Comparison of ENCODE assay signal across 8 mouse cellular contexts in the genomic region with DNA sequence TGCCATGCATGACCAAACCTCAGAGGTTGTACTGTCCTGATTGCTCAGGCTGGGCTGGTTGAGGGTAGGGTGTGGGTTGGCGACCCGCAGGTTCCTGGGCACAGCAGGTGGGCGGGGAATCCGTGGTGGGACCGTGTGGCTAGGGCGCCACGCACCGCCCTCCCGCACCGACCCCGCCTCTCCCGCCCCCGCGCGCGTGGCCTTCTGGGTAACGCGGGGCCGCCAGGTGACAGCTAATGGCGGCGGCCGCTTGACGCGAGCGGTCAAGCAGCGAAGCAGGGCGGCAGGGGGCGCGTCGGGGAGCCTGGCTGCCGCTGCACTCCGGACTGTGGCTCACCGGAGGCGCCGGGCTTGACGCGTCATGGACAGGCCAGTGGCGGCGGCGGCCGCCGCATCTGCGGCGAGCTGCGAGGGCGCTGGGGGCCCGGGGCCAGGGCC. TPM values are rescaled to one million over a fixed set of nuclear protein-coding genes. Genes with fewer than 3 reads are reported as not detected.
DNase-seq lines count a peak whose midpoint lies in the region; ATAC-seq and TF ChIP-seq lines count a peak whose summit lies in the region.

Gene Mtmr1, plus strand, starts transcription at position 207 of the 438 bp plus-strand sequence.

- ATAC-seq in embryonic facial prominence, embryonic 12.5 days (ENCODE audit: insufficient number of reproducible peaks, insufficient read depth, low FRiP score, low TSS enrichment): peak; percentile 90
- peak; percentile 91 for ATAC-seq in limb, embryonic 13.5 days (ENCODE audit: low FRiP score, low read depth)
- peak; percentile 95 for ATAC-seq in midbrain, embryonic 15.5 days (replicated peaks)

- peak within 1 kb of the TSS; percentile 56 for H3K4me3 ChIP-seq in embryonic facial prominence, embryonic 12.5 days
- H3K4me3 ChIP-seq in limb, embryonic 13.5 days: peak within 1 kb of the TSS; percentile 61
- peak within 1 kb of the TSS; percentile 69 for H3K4me3 ChIP-seq in midbrain, embryonic 15.5 days
- peak within 1 kb of the TSS; percentile 81 for H3K4me3 ChIP-seq in spleen, adult 2 months (ENCODE audit: extremely low read depth, insufficient read depth, insufficient read length)

- H3K9ac ChIP-seq in embryonic facial prominence, embryonic 12.5 days: peak within 1 kb of the TSS; percentile 56
- H3K9ac ChIP-seq in limb, embryonic 13.5 days: peak within 1 kb of the TSS; percentile 78
- peak within 1 kb of the TSS; percentile 67 for H3K9ac ChIP-seq in midbrain, embryonic 15.5 days

- DNase-seq in layer of hippocampus, adult 11-12 months (ENCODE audit: low spot score): peak; percentile 74
- no peak for DNase-seq in layer of hippocampus, adult 9-10 months (ENCODE audit: low spot score)
- DNase-seq in heart, adult 11 months: peak; percentile 98
- peak; percentile 87 for DNase-seq in kidney, adult 18-20 months
- DNase-seq in spleen, adult 2 months (ENCODE audit: low read depth in 1 of 2, low spot score in 2 of 2): peak; percentile 36 to 78

- no peaks in the 10 kb centered on the region for H3K4me1 ChIP-seq in embryonic facial prominence, embryonic 12.5 days
- H3K4me1 ChIP-seq in limb, embryonic 13.5 days: no peaks in the 10 kb centered on the region
- 0 out of 2 replicates have a peak, but pooled peaks cover 2% of the 10 kb centered on the region for H3K4me1 ChIP-seq in midbrain, embryonic 15.5 days
- peaks cover 8% of the 10 kb centered on the region for H3K4me1 ChIP-seq in spleen, adult 2 months (ENCODE audit: control insufficient read depth, insufficient read depth, insufficient read length)

- 22% methylated on average over 12 of the region's 47 CpGs for WGBS in embryonic facial prominence, embryonic 12.5 days
- 19% methylated on average over 35 of the region's 47 CpGs for WGBS in limb, embryonic 13.5 days
- 9% methylated on average over 30 of the region's 47 CpGs for WGBS in midbrain, embryonic 15.5 days
- WGBS in spleen, adult 2 months: 40% methylated on average over 41 of the region's 47 CpGs

- TF ChIP-seq CTCF in spleen, adult 2 months (IDR thresholded peaks at IDR 0.05; ENCODE audit: extremely low read depth, insufficient read depth, insufficient read length, insufficient replicate concordance): no peak

- no peaks in the 10 kb centered on the region for H3K9me3 ChIP-seq in embryonic facial prominence, embryonic 12.5 days
- no peaks in the 10 kb centered on the region for H3K9me3 ChIP-seq in limb, embryonic 13.5 days
- no peaks in the 10 kb centered on the region for H3K9me3 ChIP-seq in midbrain, embryonic 15.5 days

- H3K36me3 ChIP-seq in embryonic facial prominence, embryonic 12.5 days: no peaks in the 10 kb centered on the region
- H3K36me3 ChIP-seq in limb, embryonic 13.5 days: no peaks in the 10 kb centered on the region
- no peaks in the 10 kb centered on the region for H3K36me3 ChIP-seq in midbrain, embryonic 15.5 days (replicated peaks)
- no peaks in the 10 kb centered on the region for H3K36me3 ChIP-seq in spleen, adult 2 months (ENCODE audit: control insufficient read depth, insufficient read depth, low read length)

- H3K27me3 ChIP-seq in embryonic facial prominence, embryonic 12.5 days: no peaks in the 10 kb centered on the region
- H3K27me3 ChIP-seq in limb, embryonic 13.5 days: no peaks in the 10 kb centered on the region
- H3K27me3 ChIP-seq in midbrain, embryonic 15.5 days (replicated peaks): no peaks in the 10 kb centered on the region
- no peaks in the 10 kb centered on the region for H3K27me3 ChIP-seq in spleen, adult 2 months (ENCODE audit: control insufficient read depth, insufficient read depth, low read length)

- TF ChIP-seq POLR2A in spleen, adult 2 months (IDR thresholded peaks at IDR 0.05; ENCODE audit: low read depth, low read length): peak; percentile 16; the same call in 1 of the 2 replicates

- no peak within 1 kb of the TSS for H3K27ac ChIP-seq in embryonic facial prominence, embryonic 12.5 days
- no peak within 1 kb of the TSS for H3K27ac ChIP-seq in limb, embryonic 13.5 days
- H3K27ac ChIP-seq in midbrain, embryonic 15.5 days: peak within 1 kb of the TSS; percentile 82
- peak within 1 kb of the TSS; percentile 84 for H3K27ac ChIP-seq in spleen, adult 2 months (ENCODE audit: insufficient read depth, low read length)

- H3K4me2 ChIP-seq in embryonic facial prominence, embryonic 12.5 days (replicated peaks): peak within 1 kb of the TSS; percentile 64
- H3K4me2 ChIP-seq in limb, embryonic 13.5 days (replicated peaks): peak within 1 kb of the TSS; percentile 68
- peak within 1 kb of the TSS; percentile 51 for H3K4me2 ChIP-seq in midbrain, embryonic 15.5 days

RNA-seq across cellular contexts. Expression of gene Mtmr1, which starts in this region (rescaled TPM):
- polyA plus RNA-seq in embryonic facial prominence, embryonic 12.5 days (2016; fragmentation: Nextera tagmentation; extraction: Ambion mirVana): 10.9 and 11.7 TPM in 2 replicates
- 7.9 and 8.9 TPM in 2 replicates for polyA plus RNA-seq in limb, embryonic 13.5 days (2015; fragmentation: Nextera tagmentation; extraction: Ambion mirVana)
- polyA plus RNA-seq in midbrain, embryonic 15.5 days (2015; fragmentation: Nextera tagmentation; extraction: Ambion mirVana): 16.3 and 16.6 TPM in 2 replicates
- 7.9 and 8.8 TPM in 2 replicates for polyA plus RNA-seq in spleen, adult 2 months (2012; rRNA removed)

Comparison
In these comparisons a context has a peak if more than half of its experiments do, and no peak if none do; other contexts are left out.
1. H3K27ac ChIP-seq: peak in midbrain, embryonic 15.5 days (single experiment) and spleen, adult 2 months (single experiment); none in embryonic facial prominence, embryonic 12.5 days (single experiment) and limb, embryonic 13.5 days (single experiment).
2. Peak in every context shown above with its lines, with median percentiles within 50 percentile points of each other: ATAC-seq, H3K4me2 ChIP-seq, H3K4me3 ChIP-seq and H3K9ac ChIP-seq.